Mouse (Mus musculus) left cerebral cortex, postnatal 4 days (tissue): ENCODE measurements around the gene Uqcrh. TPM values are rescaled to one million over a fixed set of nuclear protein-coding genes. Genes with fewer than 3 reads are reported as not detected.
A peak's percentile ranks its signal among the peaks of the same experiment; 100 is the strongest.

ENCODE experiments used
- DNase-seq: peaks from one replicate; pipeline ENCODE4 v3.0.0-alpha.2; 2022
- intact Hi-C: fragments of 180-260 bp; cut with DNase I; formaldehyde crosslinking; loops from one replicate; pipeline ENCODE4 v1.15.1; 2025
- total RNA-seq, 2 experiments: library from RNA; stranded (reverse); gene quantifications; 2 replicates each; pipeline ENCODE4 v1.2.3; 2021

The Uqcrh gene
- 100 to 1,000 TPM; 319 to 327 TPM for total RNA-seq

GRCm38 (mm10) chr4:116074861-116075620 lies at the start of gene Uqcrh, which contains the start of gene Lrrc41:
Uqcrh (minus strand) TSS chr4:116075071.
Lrrc41 (plus strand) TSS chr4:116075269.
- intact Hi-C loops, result no loop called here
- peak; percentile 96 for DNase-seq

DNA sequence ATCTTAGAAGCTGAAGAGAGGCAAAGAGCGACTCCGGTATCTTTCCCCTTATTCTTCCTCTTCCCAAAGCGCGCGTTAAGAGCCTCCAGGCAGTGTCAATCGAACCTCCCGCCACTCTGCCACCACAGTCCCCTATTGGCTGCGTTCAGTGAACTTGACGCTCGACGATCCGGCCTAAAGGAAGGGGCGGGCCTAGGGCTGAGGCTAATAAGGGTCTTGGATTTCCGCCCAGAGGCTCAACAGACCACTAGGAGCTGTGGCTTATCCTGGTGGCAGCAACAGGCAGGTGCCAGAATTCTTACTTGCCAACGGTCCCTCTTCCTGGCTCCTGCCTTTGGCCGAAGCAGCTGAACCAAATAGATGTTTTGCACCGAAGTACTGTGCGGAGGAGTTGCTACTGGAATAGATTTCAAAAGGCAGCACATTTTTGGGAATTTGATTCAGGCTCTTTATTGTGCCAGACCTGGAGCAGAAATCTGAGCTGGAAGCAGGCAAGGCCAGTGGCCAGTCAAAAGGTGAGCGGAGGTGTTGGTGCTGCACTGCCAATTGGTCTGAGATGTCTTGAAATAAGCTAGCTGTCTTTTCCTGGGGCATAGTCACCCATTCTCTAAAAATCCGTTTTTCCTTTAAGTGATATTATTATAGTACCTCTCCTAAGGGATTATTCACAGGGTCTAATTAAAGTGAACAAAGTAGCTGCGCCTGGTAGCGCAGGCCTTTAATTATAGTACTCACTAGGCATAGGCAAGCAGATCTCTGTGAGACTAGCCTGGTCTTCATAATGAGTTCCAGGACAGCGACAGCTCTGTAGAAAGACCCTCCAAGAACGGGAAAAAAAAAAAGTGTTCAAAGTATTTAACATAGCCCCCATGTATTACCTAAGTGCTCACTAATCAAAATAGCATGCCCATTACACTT lies 49.0 kb upstream of the Uqcrh start, which contains the start of the genes Rad54l and Pomgnt1:
Gene Rad54l, minus strand, starts transcription at position 89 of the 918 bp plus-strand sequence.
Gene Pomgnt1, plus strand, starts transcription at position 239 of the 918 bp plus-strand sequence.
- peak; percentile 92 for DNase-seq
- intact Hi-C loops, result no loop called here

DNA sequence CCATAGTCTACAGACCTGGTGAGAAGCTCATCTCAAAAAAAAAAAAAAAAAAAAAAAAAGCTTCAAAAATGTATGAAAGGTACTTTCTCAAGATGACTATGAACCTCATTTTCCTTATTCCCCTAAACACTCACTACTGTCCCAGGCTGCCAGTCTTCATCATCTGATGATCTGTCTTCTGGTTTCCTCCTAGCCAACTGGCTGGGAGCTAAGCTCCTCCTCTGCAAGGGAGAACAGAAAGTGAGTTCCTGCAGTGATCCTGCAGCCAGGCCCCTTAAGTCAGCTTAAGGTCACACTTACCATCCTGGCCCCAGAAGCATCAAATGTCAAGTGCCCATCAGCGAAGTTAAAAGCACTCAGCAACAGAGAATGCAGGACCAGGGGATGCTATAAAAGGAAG lies 47.9 kb upstream of the Uqcrh start:
- intact Hi-C loops, result no loop called here
- DNase-seq, result no peak

GRCm38 (mm10) chr4:116111486-116111885 lies 36.6 kb upstream of the Uqcrh start:
- no peak for DNase-seq
- intact Hi-C loops, result no loop called here

DNA sequence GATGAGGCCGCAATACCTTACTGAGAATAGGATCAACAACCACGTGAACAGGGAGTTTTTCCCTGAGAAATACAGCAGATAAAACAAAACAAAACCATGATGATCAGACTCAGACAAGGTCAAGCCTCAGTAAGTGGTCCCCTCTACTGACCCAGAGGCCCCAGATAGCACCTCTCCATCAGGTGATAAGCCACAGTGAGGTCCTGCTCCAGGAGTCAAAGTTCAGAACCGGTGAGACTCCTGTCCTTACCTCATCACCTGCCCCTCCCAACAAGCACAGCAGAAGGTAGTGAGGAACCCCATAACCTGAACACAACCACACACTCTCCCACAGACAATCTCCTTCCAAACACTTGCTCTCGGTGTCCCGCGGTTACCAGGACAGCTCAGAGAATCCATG lies 35.8 kb upstream of the Uqcrh start:
- no peak for DNase-seq
- intact Hi-C loops, result no loop called here

GRCm38 (mm10) chr4:116105278-116105677 lies 30.4 kb upstream of the Uqcrh start:
- DNase-seq, result no peak
- intact Hi-C loops, result no loop called here

- intact Hi-C loops, result no loop called here
- no peak for DNase-seq
Observed at GRCm38 (mm10) chr4:116100959-116101358, 26.1 kb upstream of the Uqcrh start.

GRCm38 (mm10) chr4:116097211-116097610 lies 22.3 kb upstream of the Uqcrh start:
- intact Hi-C loops, result no loop called here
- no peak for DNase-seq

GRCm38 (mm10) chr4:116096291-116096690 lies 21.4 kb upstream of the Uqcrh start:
- no peak for DNase-seq
- intact Hi-C loops, result no loop called here

DNA sequence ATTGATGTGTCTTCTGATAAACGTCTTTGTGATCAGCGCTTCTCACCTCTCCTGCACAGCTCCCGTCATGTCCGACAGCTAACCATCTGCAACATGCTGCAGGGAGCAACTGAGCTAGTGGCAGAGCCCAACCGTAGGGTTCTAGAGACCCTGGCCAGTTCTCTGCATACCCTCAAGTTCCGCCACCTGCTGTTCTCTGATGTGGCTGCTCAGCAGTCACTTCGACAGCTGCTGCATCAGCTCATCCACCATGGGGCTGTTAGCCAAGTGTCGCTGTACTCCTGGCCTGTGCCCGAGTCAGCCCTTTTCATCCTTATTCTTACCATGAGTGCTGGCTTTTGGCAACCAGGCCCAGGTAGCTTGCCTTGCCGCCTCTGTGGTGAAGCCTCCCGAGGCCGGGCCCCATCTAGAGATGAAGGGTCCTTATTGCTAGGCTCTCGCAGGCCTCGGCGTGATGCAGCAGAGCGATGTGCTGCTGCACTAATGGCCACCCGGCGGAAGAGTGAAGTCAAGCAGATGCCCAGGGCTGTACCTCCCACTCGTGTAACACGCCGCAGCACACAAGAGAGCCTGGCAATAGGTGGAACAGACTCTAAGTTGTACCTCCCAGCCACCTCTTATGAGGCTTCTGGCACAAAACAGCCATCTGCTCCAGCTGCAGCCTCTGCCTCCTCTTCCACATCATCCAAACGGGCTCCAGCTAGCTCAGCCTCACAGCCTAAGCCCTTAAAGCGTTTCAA lies 13.8 kb upstream of the Uqcrh start:
- peak; percentile 76 for DNase-seq
- intact Hi-C loops, result no loop called here

GRCm38 (mm10) chr4:116077240-116078095 lies 2.6 kb upstream of the Uqcrh start:
- DNase-seq, result no peak
- intact Hi-C loops, result no loop called here

DNA sequence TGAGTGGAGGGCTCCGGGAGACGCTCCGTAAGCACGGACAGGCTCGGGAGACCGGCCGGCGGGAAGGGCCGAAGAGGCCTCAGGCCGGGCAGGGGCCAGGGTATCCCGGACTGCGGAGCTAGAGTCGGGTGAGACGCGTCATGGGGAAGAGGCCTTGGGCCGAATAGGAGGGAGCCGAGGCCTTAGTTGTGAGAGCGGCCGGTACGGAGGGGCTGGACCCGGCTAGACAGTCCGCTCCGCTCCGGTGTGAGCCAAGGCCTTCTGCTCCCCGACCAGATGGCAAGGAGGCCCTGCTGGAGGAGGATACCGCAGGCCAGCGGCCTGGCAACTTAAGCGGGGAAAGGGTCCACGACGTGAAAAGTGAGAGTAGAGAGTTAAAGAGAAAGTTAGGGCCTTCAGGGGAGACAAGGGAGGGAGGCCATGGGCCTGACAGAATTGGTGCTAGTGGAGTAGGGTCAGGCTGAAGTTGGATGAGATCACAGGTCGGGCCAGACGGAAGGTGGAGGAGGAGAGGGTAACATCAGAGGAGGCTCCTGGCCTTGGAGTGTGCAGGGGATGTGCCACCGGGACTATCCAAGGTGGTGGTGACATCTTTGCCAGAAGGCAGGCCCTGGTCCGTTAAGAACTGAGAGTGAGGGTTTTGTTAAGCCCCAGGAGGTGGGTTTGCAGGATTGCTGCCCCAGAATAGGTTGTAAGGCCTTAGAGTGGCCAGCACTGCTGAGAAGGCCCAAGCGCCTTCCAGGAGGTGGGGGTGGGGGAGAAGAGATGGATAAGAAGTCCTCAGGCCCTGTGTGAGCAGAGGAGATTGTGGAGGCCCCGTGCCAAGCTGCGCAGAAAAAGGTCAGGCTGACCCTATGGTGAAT lies 1.7 kb upstream of the Uqcrh start:
- intact Hi-C loops, result no loop called here
- peak; percentile 50 for DNase-seq

- DNase-seq, result peak; percentile 76
- intact Hi-C loops, result no loop called here
Observed at GRCm38 (mm10) chr4:116075631-116076368, 929 bp upstream of the Uqcrh start.

DNA sequence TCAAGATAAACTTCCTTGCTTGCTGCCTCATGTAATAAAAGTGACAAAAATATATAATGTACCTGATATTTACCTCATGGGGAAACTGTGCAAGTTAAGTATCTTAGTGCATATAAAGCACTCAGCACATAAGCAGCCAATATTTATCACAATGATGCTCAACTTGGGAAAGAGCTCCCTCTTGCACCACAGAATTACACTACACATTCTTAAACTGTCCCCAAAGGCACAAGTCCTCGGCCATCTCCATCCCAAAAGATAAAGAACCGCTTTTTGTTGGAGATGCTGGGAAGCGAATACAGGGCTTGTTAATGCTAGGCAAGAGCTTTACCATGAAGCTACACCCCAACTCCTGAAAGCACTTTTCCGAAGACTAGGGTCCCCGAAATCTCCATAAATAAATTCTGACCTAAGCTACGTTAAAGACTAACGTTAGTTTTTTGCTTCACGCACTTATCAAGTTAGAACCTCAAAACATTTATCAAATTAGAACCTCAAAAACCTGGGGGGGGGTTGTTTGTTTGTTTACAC lies 661 bp downstream of the Uqcrh start:
- intact Hi-C loops, result no loop called here
- DNase-seq, result no peak

DNA sequence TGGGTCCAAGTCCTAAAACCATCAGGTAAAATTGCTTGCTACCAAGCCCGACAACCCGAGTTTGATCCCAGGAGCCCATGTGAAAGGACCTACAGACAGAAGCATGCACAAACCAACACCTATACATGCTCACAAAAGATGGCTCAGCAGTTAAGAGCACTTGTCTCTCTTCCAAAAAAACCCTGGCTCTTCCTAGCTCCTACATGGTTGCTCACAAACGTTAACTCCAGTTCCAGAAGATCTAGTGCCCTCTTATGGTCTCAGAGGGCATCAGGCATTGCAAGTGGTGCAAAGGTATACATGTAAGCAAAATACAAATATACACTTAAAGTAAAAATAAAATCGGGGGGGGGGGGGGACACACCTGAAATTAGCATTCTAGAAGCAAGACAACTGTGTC lies 1.7 kb downstream of the Uqcrh start:
- DNase-seq, result no peak
- intact Hi-C loops, result no loop called here

DNA sequence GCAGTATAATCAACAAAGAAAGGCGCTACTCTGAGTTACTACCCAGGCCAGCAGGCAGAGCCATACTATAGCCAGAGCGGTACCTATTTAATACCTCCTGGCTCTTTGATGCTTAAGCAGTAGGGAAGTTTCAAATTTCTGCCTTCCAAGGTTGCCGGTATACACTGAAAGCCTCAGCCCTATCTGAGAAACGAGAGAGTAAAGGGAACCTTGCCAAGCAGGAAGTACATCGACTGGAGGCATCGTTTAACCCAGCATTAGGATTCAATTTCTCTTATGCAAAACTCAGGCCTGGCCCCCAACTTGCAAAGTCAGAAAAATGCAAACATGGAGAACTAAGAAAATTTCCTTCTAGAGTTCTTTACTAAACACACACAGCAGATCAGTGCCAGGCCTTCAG lies 4.8 kb downstream of the Uqcrh start:
- intact Hi-C loops, result no loop called here
- no peak for DNase-seq

DNA sequence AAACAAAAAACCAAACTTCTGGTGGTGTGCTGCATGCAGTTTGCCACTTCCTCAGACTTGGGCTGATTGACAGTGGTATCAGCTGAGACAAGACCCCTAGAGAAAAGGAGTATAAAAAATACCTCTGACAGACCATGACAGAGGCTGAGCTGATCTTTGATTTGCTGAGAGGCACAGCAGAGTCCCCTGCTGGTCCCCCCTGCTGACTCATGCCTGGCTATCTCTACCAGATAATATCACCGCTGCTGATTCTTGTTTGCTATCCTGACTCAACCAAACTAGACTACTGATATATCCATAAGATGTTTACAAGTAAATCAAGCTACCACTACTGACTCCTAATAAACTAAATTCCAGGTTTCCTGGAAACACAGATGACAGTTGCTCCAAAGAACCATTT lies 11.0 kb downstream of the Uqcrh start:
- intact Hi-C loops, result loop anchor here (10.0 kb wide), 1 partner anchor 159 kb away; no protein-coding TSS in a partner anchor
- DNase-seq, result no peak
